Mouse (Mus musculus) heart, embryonic 16.5 days (tissue): Measurements from ENCODE around the gene Gm49510. TPM values are rescaled to one million over a fixed set of nuclear protein-coding genes. Genes with fewer than 3 reads are reported as not detected.

Experiments
- ATAC-seq: fragments of 200-750 bp; cut with Nextera tagmentation; replicated peaks from 2 replicates; pipeline ENCODE4 v1.8.0; 2017; ENCODE audit warnings: moderate number of reproducible peaks; ENCODE audit not compliant: insufficient read depth, low FRiP score; ENCODE audit errors: extremely low read depth
- H3K27ac ChIP-seq: fragments of 300-500 bp; sonication (generic); 2 replicates; pipeline ENCODE4 v1.5.1; 2014; ENCODE audit warnings: mild to moderate bottlenecking, low read length, control low read depth, moderate library complexity
- H3K27me3 ChIP-seq: fragments of 300-500 bp; sonication (generic); 2 replicates; pipeline ENCODE4 v1.6.1; 2014; ENCODE audit warnings: low read length, mixed read lengths; ENCODE audit not compliant: control insufficient read depth, insufficient read depth
- H3K36me3 ChIP-seq: fragments of 300-500 bp; sonication (generic); 2 replicates; pipeline ENCODE4 v1.6.1; 2014; ENCODE audit not compliant: control insufficient read depth, insufficient read depth
- H3K4me1 ChIP-seq: fragments of 300-500 bp; sonication (generic); 2 replicates; pipeline ENCODE4 v1.6.1; 2014; ENCODE audit warnings: low read length, mixed read lengths; ENCODE audit not compliant: control insufficient read depth, insufficient read depth
- H3K4me2 ChIP-seq: fragments of 300-500 bp; sonication (generic); 2 replicates; pipeline ENCODE4 v1.6.1; 2014; ENCODE audit warnings: low read depth, mild to moderate bottlenecking, control low read depth, low read length
- H3K4me3 ChIP-seq: fragments of 300-500 bp; sonication (generic); 2 replicates; pipeline ENCODE4 v1.5.1; 2014; ENCODE audit warnings: mild to moderate bottlenecking, control low read depth, low read length
- H3K9ac ChIP-seq: fragments of 300-500 bp; sonication (generic); 2 replicates; pipeline ENCODE4 v1.6.1; 2014; ENCODE audit warnings: low read length, control low read depth
- H3K9me3 ChIP-seq: fragments of 300-500 bp; sonication (generic); replicated peaks from 2 replicates; pipeline ENCODE4 v1.6.1; 2016; ENCODE audit warnings: low read length; ENCODE audit not compliant: control insufficient read depth
- WGBS: fragments of 180-500 bp; shearing (Covaris S2); extraction: QIAGEN DNeasy Blood & Tissue Kit; methylation state at CpG from one replicate; pipeline ENCODE4 v1.1.7; 2014; 5-methylcytosine and 5-hydroxymethylcytosine counted together
- polyA plus RNA-seq: library from polyadenylated mRNA; unstranded; fragments of >200 nt; fragmentation: Nextera tagmentation; extraction: Ambion mirVana; gene quantifications from 2 replicates; pipeline ENCODE4 v1.2.1, GENCODE M21; 2015

Gene Gm49510
- polyA plus RNA-seq: 0.20 and 0.41 TPM in 2 replicates

DNA sequence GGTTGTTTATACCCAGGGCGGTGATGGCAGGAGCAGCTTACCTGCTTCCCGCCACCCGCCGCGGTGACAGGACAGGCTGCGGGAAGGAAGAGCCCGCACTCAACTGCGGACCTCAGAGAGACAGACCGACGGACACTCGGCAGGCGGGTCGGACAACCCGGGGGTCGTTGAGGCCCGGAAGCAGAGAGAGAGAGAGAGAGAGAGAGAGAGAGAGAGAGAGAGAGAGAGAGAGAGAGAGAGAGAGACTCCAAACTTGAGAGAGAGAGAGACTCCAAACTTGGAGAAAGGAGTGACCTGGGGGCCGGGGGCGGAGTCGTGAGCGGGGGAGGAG lies at the start of gene Gm49510:
Gene Gm49510 (plus strand): TSS at position 259 of the 331 bp plus-strand sequence.
- H3K27me3 ChIP-seq: no peaks in the 10 kb centered on the region
- H3K4me2 ChIP-seq: peak within 1 kb of the TSS; percentile 89
- no peak for ATAC-seq
- WGBS: 2% methylated on average over 20 of the region's 20 CpGs
- H3K36me3 ChIP-seq: no peaks in the 10 kb centered on the region; the same call in 1 of the 2 replicates
- H3K4me3 ChIP-seq: peak within 1 kb of the TSS; percentile 83
- H3K27ac ChIP-seq: peak within 1 kb of the TSS; percentile 80
- no peaks in the 10 kb centered on the region for H3K9me3 ChIP-seq
- peaks cover 41% of the 10 kb centered on the region for H3K4me1 ChIP-seq
- peak within 1 kb of the TSS; percentile 86 for H3K9ac ChIP-seq

DNA sequence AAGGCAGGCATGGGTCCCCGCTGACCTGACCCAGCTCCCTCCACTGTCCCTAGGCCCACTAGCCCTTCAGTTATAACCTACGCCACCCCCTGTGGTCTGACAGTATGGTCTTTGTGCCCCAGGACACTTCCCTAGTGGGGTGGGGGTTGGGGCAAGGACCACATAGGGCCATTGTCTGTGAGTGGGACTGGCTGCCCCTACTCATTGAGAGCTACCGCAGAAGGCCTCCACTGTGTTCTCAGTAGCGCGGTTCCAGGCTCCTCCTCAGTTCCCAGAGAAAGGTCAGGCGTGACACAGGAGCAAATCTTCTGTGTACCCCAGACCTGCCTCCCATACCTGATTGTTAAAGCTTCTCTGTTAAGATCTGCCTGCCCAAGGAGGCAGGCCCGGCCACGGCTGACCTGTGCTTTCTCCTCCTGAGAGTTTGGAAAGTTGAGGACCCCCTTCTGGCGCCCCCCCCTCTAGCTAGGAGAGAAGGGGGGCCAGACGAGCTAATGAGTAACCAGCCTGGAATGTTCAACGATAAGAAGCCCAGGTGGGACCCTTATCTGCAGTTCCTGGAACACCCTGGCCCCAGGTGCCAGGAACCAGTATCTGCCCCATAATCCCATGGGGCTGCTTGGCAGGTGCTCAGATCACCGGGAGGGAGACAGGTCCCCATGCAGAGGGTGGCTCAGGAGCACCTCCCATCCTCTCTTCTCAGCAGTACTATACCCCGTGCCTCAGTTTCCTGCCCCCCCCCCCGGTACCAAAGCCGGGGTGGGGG lies 49.2 kb upstream of the Gm49510 start:
- H3K36me3 ChIP-seq: no peaks in the 10 kb centered on the region
- ATAC-seq: 0 out of 2 replicates have a peak, but pooled peaks have one; percentile 15
- H3K4me2 ChIP-seq: no peak overlapping the region
- no peaks in the 10 kb centered on the region for H3K27me3 ChIP-seq
- no peaks in the 10 kb centered on the region for H3K9me3 ChIP-seq
- H3K4me3 ChIP-seq: no peak overlapping the region
- no peak overlapping the region for H3K27ac ChIP-seq
- H3K4me1 ChIP-seq: peaks cover 25% of the 10 kb centered on the region
- H3K9ac ChIP-seq: no peak overlapping the region
- 64% methylated on average over 14 of the region's 15 CpGs for WGBS

DNA sequence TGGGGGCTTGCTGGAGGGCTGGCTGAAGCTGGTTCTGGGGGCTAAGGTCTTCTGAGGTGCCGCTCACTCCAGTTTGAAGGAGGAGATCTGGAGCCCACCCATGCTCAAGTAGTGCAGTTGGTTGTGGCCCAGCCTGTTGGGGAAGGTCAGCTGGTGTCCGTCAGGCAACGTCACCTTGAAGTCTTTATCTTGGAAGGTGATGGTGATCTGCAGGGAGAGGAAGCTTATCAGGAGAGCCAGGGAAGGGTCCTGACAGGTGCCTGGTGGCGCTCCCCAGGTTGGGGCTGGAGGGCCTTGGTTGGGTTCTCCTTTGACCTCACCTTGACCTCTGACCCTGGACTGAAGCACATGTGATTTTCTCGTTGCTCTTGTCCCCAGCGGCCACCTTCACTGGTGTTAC lies 48.5 kb upstream of the Gm49510 start:
- Histone ChIP-seq H3K4me2 (no peak overlapping the region), H3K4me3 (no peak overlapping the region), H3K9me3 (no peaks in the 10 kb centered on the region), H3K4me1 (peaks cover 18% of the 10 kb centered on the region), H3K27me3 (no peaks in the 10 kb centered on the region), H3K9ac (no peak overlapping the region), H3K27ac (no peak overlapping the region), H3K36me3 (no peaks in the 10 kb centered on the region)
- 54% methylated on average over 6 of the region's 6 CpGs for WGBS
- ATAC-seq: no peak

GRCm38 (mm10) chr15:78851505-78852153 lies 47.8 kb upstream of the Gm49510 start:
- H3K4me1 ChIP-seq: peaks cover 18% of the 10 kb centered on the region
- no peak overlapping the region for H3K9ac ChIP-seq
- H3K4me3 ChIP-seq: no peak overlapping the region
- peak; percentile 80 for ATAC-seq
- no peaks in the 10 kb centered on the region for H3K27me3 ChIP-seq
- H3K4me2 ChIP-seq: 0 out of 2 replicates have a peak overlapping the region, but pooled peaks have one; percentile 4
- H3K9me3 ChIP-seq: no peaks in the 10 kb centered on the region
- 7% methylated on average over 13 of the region's 13 CpGs for WGBS
- H3K36me3 ChIP-seq: no peaks in the 10 kb centered on the region
- 0 out of 2 replicates have a peak overlapping the region, but pooled peaks have one; percentile 19 for H3K27ac ChIP-seq

DNA sequence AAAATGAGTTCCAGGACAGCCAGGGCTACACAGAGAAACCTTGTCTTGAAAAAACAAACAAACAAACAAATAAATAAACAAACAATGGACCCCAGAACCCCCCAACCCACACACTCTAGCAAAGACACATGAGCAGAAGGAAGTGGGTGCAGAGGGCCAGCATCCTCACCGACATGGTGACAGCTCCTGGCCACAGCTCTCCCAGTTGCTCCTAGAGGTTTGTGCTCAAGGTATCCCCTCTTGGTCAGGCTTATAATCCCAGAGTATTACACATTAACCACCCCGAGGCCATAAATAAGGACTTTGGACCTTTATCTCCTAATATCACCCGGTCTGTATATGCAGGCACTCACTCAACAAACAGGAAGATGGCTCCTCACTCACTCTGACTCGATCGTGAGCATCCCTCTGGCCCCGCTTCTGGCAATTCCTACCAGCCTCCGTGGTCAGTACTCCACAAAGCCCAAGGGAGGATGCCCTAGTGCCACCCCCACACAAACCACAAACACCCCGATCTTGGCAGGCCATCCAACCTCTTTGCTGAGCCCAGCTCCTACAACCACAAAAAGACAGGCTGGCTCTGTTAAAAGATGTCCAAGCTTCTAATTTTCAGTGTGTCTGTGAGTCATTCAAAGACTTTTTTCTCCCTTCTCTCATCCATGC lies 44.0 kb upstream of the Gm49510 start, which contains the start of gene Lgals2:
Gene Lgals2 (minus strand): TSS at position 227 of the 663 bp plus-strand sequence.
- Histone ChIP-seq H3K27ac (no peak within 1 kb of the TSS), H3K4me2 (no peak within 1 kb of the TSS), H3K36me3 (no peaks in the 10 kb centered on the region), H3K9ac (no peak within 1 kb of the TSS), H3K27me3 (no peaks in the 10 kb centered on the region), H3K4me3 (no peak within 1 kb of the TSS), H3K9me3 (no peaks in the 10 kb centered on the region), H3K4me1 (peaks cover 13% of the 10 kb centered on the region; the same call in 1 of the 2 replicates)
- no peak for ATAC-seq
- 69% methylated on average over 8 of the region's 8 CpGs for WGBS

- 64% methylated on average over 7 of the region's 7 CpGs for WGBS
- H3K36me3 ChIP-seq: no peaks in the 10 kb centered on the region
- H3K4me3 ChIP-seq: no peak overlapping the region
- no peaks in the 10 kb centered on the region for H3K4me1 ChIP-seq
- no peak for ATAC-seq
- H3K9me3 ChIP-seq: no peaks in the 10 kb centered on the region
- H3K27me3 ChIP-seq: no peaks in the 10 kb centered on the region
- H3K9ac ChIP-seq: no peak overlapping the region
- H3K4me2 ChIP-seq: no peak overlapping the region
- H3K27ac ChIP-seq: no peak overlapping the region
Observed at GRCm38 (mm10) chr15:78857009-78857408, 42.5 kb upstream of the Gm49510 start.

DNA sequence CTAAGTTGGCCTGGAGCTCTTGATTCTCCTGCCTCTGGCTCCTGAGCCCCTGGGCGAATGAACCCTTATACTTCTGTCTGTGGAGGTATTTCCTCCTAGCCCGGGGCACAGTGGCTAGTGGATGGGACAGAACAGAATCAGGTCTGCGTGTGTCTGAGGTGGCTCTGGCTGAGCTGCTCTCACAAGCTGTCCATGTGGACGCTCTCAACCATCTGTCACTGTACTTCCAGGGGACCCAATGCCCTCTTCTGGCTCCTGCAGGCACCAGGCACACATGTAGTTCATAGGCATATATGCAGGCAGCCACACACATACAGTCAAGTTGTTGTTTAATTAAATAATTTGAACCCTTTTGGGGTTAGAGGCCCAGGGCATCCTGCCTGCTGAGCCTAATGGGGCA lies 40.2 kb upstream of the Gm49510 start:
- Histone ChIP-seq H3K4me2 (no peak overlapping the region), H3K36me3 (no peaks in the 10 kb centered on the region), H3K9me3 (no peaks in the 10 kb centered on the region), H3K27me3 (no peaks in the 10 kb centered on the region), H3K4me3 (no peak overlapping the region), H3K4me1 (peaks cover 4% of the 10 kb centered on the region; the same call in 1 of the 2 replicates), H3K27ac (no peak overlapping the region), H3K9ac (no peak overlapping the region)
- WGBS: 62% methylated on average over 4 of the region's 4 CpGs
- no peak for ATAC-seq

DNA sequence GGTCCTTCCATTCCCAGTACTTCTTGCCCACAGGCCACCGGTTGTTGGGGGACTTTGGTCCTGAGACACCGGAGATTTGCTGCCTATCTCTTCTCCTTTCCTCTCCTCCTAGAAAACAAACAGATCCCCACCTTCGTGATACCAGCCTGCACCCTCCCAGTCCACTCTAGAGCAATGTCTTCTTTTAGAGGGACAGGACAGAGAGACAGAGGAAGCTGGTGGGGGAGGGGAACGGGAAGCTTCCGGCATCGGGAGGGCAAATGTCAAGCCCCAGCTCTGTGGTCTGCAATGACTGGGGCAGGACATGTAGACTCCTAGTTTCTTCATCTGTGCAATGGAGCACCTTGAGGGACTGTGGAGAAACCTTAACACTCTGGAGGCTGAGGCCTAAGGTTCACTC lies 39.8 kb upstream of the Gm49510 start:
- H3K4me1 ChIP-seq: peaks cover 4% of the 10 kb centered on the region; the same call in 1 of the 2 replicates
- H3K27me3 ChIP-seq: no peaks in the 10 kb centered on the region
- 43% methylated on average over 6 of the region's 6 CpGs for WGBS
- H3K9me3 ChIP-seq: no peaks in the 10 kb centered on the region
- no peak overlapping the region for H3K9ac ChIP-seq
- no peak overlapping the region for H3K27ac ChIP-seq
- no peak overlapping the region for H3K4me3 ChIP-seq
- H3K4me2 ChIP-seq: no peak overlapping the region
- H3K36me3 ChIP-seq: no peaks in the 10 kb centered on the region
- ATAC-seq: no peak

DNA sequence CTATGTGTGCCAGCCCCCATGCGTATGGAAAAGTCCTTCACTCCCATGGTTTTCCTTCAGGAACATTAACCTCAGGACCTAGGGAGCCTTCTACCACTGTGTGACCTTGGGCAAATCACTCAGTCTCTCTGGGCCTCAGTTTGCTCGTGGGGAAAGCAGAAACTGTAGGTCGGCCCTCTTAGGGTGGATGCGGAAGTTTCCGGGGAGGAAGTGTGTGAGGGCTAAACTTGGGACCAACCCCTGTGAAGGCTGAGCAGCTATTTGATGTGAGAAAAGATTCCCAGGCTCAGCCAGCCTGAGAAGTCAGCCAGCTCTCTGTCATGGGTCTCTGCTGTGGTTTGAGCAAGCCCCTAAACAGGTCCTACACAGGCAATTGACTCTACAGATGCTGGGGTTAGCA lies 37.2 kb upstream of the Gm49510 start:
- Histone ChIP-seq H3K4me3 (no peak overlapping the region), H3K4me2 (no peak overlapping the region), H3K27ac (no peak overlapping the region), H3K36me3 (no peaks in the 10 kb centered on the region), H3K9me3 (no peaks in the 10 kb centered on the region), H3K9ac (no peak overlapping the region), H3K27me3 (no peaks in the 10 kb centered on the region), H3K4me1 (peaks cover 4% of the 10 kb centered on the region; the same call in 1 of the 2 replicates)
- 78% methylated on average over 5 of the region's 5 CpGs for WGBS
- no peak for ATAC-seq
